Mouse (Mus musculus) thymus, postnatal 4 days (tissue): ENCODE data around the gene Pappa2.

Source experiments
- DNase-seq: peaks from one replicate; pipeline ENCODE4 v3.0.0; 2021

Pappa2 gene

GRCm38 (mm10) chr1:158748356-158749096 is 231.8 kb downstream of the Pappa2 start:
- DNase-seq = no peak

- DNase-seq = no peak
These were observed 238.8 kb downstream of the Pappa2 start for GRCm38 (mm10) chr1:158741449-158741848.

GRCm38 (mm10) chr1:158740949-158741348 is 239.3 kb downstream of the Pappa2 start:
- DNase-seq = no peak

GRCm38 (mm10) chr1:158740161-158740766 is 240.0 kb downstream of the Pappa2 start:
- DNase-seq = no peak

GRCm38 (mm10) chr1:158739132-158739919 is 241.0 kb downstream of the Pappa2 start:
- no peak for DNase-seq

GRCm38 (mm10) chr1:158732868-158733496 is 247.3 kb downstream of the Pappa2 start:
- no peak for DNase-seq

- DNase-seq = no peak
These were observed 266.8 kb downstream of the Pappa2 start for GRCm38 (mm10) chr1:158713301-158714095.

GRCm38 (mm10) chr1:158701336-158701735 is 279.0 kb downstream of the Pappa2 start:
- DNase-seq = no peak

GRCm38 (mm10) chr1:158700147-158700546 is 280.1 kb downstream of the Pappa2 start:
- DNase-seq = no peak

- no peak for DNase-seq
These were observed 281.0 kb downstream of the Pappa2 start for GRCm38 (mm10) chr1:158699276-158699675.

- DNase-seq = no peak
These were observed 282.3 kb downstream of the Pappa2 start for GRCm38 (mm10) chr1:158697859-158698569.

GRCm38 (mm10) chr1:158697423-158697822 is 282.9 kb downstream of the Pappa2 start:
- DNase-seq = no peak

- DNase-seq = no peak
These were observed 292.6 kb downstream of the Pappa2 start for GRCm38 (mm10) chr1:158687726-158688125.

GRCm38 (mm10) chr1:158669971-158670592 is 310.2 kb downstream of the Pappa2 start:
- peak; percentile 61 for DNase-seq

GRCm38 (mm10) chr1:158666001-158666400 is 314.3 kb downstream of the Pappa2 start:
- no peak for DNase-seq
